Mouse (Mus musculus) lung, postnatal 0 days (tissue): ENCODE measurements around the gene Tmem87b. TPM values are rescaled to one million over a fixed set of nuclear protein-coding genes. Genes with fewer than 3 reads are reported as not detected.

Source experiments
- ATAC-seq: fragments of 200-750 bp; cut with Nextera tagmentation; 2 replicates; pipeline ENCODE4 v1.8.0; 2017; ENCODE audit warnings: moderate library complexity
- DNase-seq: peaks from one replicate; pipeline ENCODE4 v3.0.0-alpha.2; 2016; ENCODE audit warnings: low spot score
- H3K27ac ChIP-seq: fragments of 300-500 bp; sonication (generic); 2 replicates; pipeline ENCODE4 v1.5.1; 2014; ENCODE audit warnings: antibody characterized with exemption, mild to moderate bottlenecking, low read length, mixed read lengths
- H3K27me3 ChIP-seq: fragments of 300-500 bp; sonication (generic); replicated peaks from 2 replicates; pipeline ENCODE4 v1.6.1; 2014; ENCODE audit warnings: low read length, mixed read lengths; ENCODE audit not compliant: insufficient read depth
- H3K36me3 ChIP-seq: fragments of 300-500 bp; sonication (generic); 2 replicates; pipeline ENCODE4 v1.6.1; 2014; ENCODE audit warnings: low read length, mixed read lengths; ENCODE audit not compliant: insufficient read depth
- H3K4me1 ChIP-seq: fragments of 300-500 bp; sonication (generic); 2 replicates; pipeline ENCODE4 v1.6.1; 2014; ENCODE audit warnings: antibody characterized with exemption, low read depth, low read length, mixed read lengths; ENCODE audit not compliant: insufficient read depth
- H3K4me2 ChIP-seq: fragments of 300-500 bp; sonication (generic); replicated peaks from 2 replicates; pipeline ENCODE4 v1.6.1; 2014; ENCODE audit warnings: low read depth, mild to moderate bottlenecking, low read length, moderate library complexity, mixed read lengths
- H3K4me3 ChIP-seq: fragments of 300-500 bp; sonication (generic); 2 replicates; pipeline ENCODE4 v1.5.1; 2014; ENCODE audit warnings: low read depth, low read length
- H3K9ac ChIP-seq: fragments of 300-500 bp; sonication (generic); replicated peaks from 2 replicates; pipeline ENCODE4 v1.6.1; 2014; ENCODE audit warnings: low read depth, mild to moderate bottlenecking
- H3K9me3 ChIP-seq: fragments of 300-500 bp; sonication (generic); 2 replicates; pipeline ENCODE4 v1.6.1; 2016; ENCODE audit warnings: low read length, mixed read lengths
- CTCF ChIP-seq: IDR thresholded peaks from 2 replicates; pipeline ENCODE4 v1.5.1; 2016; ENCODE audit warnings: antibody characterized with exemption, mild to moderate bottlenecking
- EP300 ChIP-seq: IDR thresholded peaks from 2 replicates; pipeline ENCODE4 v1.6.1; 2016; ENCODE audit warnings: antibody characterized with exemption, mild to moderate bottlenecking, control low read depth
- WGBS: fragments of 180-500 bp; shearing (Covaris S2); extraction: QIAGEN DNeasy Blood & Tissue Kit; methylation state at CpG from one replicate; pipeline ENCODE4 v1.1.7; 2014; 5-methylcytosine and 5-hydroxymethylcytosine counted together
- polyA plus RNA-seq: library from polyadenylated mRNA; unstranded; fragments of >200 nt; fragmentation: Nextera tagmentation; extraction: Ambion mirVana; gene quantifications from 2 replicates; pipeline ENCODE4 v1.2.1, GENCODE M21; 2015

Tmem87b gene
- polyA plus RNA-seq, 1 experiment from 2014 or later: 40.0 TPM

DNA sequence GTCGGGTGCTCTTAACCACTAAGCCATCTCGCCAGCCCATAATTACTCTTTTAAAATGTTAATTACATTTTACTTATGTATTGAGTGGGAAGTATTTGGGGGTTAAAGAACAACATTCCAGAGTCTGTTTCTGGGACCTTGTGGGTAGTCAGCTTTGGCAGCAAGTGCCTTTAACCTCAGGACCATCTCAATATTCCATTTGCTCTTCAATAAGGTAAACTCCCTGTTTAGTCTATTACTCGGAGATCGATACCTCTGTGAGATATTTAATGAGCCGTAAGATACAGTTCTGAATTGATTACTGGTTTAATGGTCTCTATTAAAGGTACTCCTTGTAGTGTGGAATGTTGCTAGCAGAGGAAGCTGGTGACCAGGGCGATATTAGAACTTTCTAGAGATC, 1.0 kb upstream of the Tmem87b start:
- Histone ChIP-seq H3K27ac (peak overlapping the region; percentile 85; the same call in 1 of the 2 replicates), H3K36me3 (no peaks in the 10 kb centered on the region), H3K27me3 (no peaks in the 10 kb centered on the region), H3K9me3 (no peaks in the 10 kb centered on the region), H3K9ac (no peak overlapping the region), H3K4me1 (no peaks in the 10 kb centered on the region; the same call in 1 of the 2 replicates), H3K4me3 (no peak overlapping the region), H3K4me2 (peak overlapping the region; percentile 57; the same call in 1 of the 2 replicates)
- DNase-seq (no peak), ATAC-seq (no peak)
- TF ChIP-seq EP300 (no peak), CTCF (no peak)
- WGBS: 38% methylated on average over 6 of the region's 6 CpGs

- TF ChIP-seq CTCF (peak; percentile 82), EP300 (peak; percentile 80)
- Histone ChIP-seq H3K27ac (peak overlapping the region; percentile 85), H3K4me2 (peak overlapping the region; percentile 57), H3K4me1 (no peaks in the 10 kb centered on the region; the same call in 1 of the 2 replicates), H3K36me3 (no peaks in the 10 kb centered on the region), H3K9ac (no peak overlapping the region), H3K27me3 (no peaks in the 10 kb centered on the region), H3K9me3 (no peaks in the 10 kb centered on the region), H3K4me3 (peak overlapping the region; percentile 85)
- WGBS: 0% methylated on average over 7 of the region's 7 CpGs
- peak; percentile 94 for DNase-seq
- peak; percentile 36 for ATAC-seq
These were observed 532 bp upstream of the Tmem87b start for GRCm38 (mm10) chr2:128817387-128817785.

DNA sequence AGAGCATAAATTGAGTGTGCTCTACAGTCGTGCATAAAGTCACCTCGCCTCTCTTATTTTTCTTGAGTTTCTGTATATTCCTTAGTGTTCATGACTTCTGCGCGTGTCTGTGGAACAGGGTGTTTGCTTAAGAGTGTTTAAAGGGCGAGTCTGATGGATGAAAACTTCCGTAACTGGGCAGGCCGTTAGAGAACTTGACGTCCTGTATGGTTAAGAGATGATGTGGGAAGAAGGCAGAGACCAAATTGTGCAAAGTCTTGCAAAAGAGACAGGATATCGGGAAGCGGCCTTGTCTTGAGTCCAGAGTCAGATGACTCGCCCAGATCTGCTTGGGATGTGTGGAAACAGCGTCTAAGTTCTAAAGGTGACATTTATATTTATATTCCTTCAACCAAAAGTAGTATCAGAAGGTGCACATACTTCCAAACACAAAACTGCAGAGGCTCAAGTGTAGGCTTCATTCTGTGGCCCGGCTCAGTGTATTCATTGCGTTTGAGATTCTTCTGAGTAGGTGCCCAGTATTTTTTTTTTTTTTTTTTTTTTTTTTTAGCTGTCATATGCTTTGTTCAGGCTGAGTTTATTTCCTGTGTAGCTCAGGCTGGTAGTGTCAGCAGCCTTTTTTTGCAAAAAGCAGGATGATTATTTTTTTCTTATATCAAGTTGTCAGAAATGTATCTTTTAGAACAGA, 1.2 kb downstream of the Tmem87b start:
- DNase-seq (peak; percentile 86), ATAC-seq (no peak; the same call in 1 of the 2 replicates)
- Histone ChIP-seq H3K4me2 (peak overlapping the region; percentile 59), H3K27me3 (no peaks in the 10 kb centered on the region), H3K4me3 (peak overlapping the region; percentile 85), H3K36me3 (no peaks in the 10 kb centered on the region), H3K27ac (peak overlapping the region; percentile 97), H3K9ac (peak overlapping the region; percentile 85), H3K9me3 (no peaks in the 10 kb centered on the region), H3K4me1 (no peaks in the 10 kb centered on the region; the same call in 1 of the 2 replicates)
- WGBS: 5% methylated on average over 14 of the region's 14 CpGs
- TF ChIP-seq EP300: peak; percentile 87
- TF ChIP-seq CTCF: no peak

GRCm38 (mm10) chr2:128820631-128821030, 2.7 kb downstream of the Tmem87b start:
- no peak for ATAC-seq
- Histone ChIP-seq H3K9ac (no peak overlapping the region), H3K4me2 (no peak overlapping the region), H3K4me3 (no peak overlapping the region), H3K9me3 (no peaks in the 10 kb centered on the region), H3K27me3 (no peaks in the 10 kb centered on the region), H3K36me3 (no peaks in the 10 kb centered on the region), H3K4me1 (no peaks in the 10 kb centered on the region; the same call in 1 of the 2 replicates), H3K27ac (no peak overlapping the region)
- TF ChIP-seq EP300: no peak
- TF ChIP-seq CTCF: no peak
- no peak for DNase-seq
- 78% methylated on average over 2 of the region's 2 CpGs for WGBS

DNA sequence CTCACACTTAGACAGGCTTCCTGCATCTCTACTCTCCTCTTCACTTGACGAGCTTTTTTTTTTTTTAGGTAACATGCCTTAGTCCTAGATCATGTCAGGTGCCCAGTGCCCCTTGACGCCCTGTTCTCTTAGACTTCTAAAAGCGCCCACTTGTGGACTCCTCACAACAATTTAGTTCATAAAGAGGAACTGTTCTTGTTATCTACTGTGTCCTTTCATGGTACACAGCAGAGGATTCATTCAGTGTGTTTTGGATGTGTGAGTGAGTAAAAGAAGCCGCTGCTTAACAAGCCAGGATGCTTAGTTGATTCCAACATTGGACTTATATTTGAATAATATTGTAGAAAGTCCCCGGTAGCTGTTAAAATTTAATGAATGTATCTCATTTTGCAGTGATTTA, 6.0 kb downstream of the Tmem87b start:
- 89% methylated on average over 5 of the region's 5 CpGs for WGBS
- H3K4me2 ChIP-seq: no peak overlapping the region
- H3K27ac ChIP-seq: no peak overlapping the region

DNA sequence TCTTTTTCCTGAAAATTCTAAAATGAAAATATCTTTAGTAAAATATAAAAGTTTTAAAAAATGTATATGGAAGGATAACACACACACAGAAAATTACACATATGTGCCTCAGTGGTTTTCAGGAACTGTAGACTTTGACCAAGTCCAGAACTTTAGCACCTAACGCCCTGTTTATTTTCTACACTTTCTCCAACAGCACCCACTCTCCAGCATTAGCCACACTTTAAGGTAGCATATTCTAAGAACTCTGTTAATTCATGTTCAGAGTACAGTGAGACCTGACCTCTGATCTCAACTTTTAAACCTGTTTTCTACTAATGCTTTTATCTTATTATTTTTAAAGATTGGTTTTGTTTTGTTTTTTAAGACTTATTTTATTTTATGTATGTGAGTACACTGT, 9.9 kb downstream of the Tmem87b start:
- TF ChIP-seq EP300 (no peak), CTCF (no peak)
- WGBS: 98% methylated on average over 1 of the region's 1 CpGs

More for the DNA sequence above, 6.0 kb downstream of the Tmem87b start:
- no peak for DNase-seq
- H3K9ac ChIP-seq: no peak overlapping the region
- H3K27me3 ChIP-seq: no peaks in the 10 kb centered on the region
- no peak overlapping the region for H3K4me3 ChIP-seq
- ATAC-seq: no peak
- H3K9me3 ChIP-seq: no peaks in the 10 kb centered on the region
- no peaks in the 10 kb centered on the region; the same call in 1 of the 2 replicates for H3K4me1 ChIP-seq
- no peaks in the 10 kb centered on the region for H3K36me3 ChIP-seq
- TF ChIP-seq EP300: no peak
- no peak for TF ChIP-seq CTCF

More for the DNA sequence above, 9.9 kb downstream of the Tmem87b start:
- Histone ChIP-seq H3K4me3 (no peak overlapping the region), H3K4me2 (no peak overlapping the region), H3K4me1 (no peaks in the 10 kb centered on the region), H3K36me3 (peaks cover 2% of the 10 kb centered on the region; the same call in 1 of the 2 replicates), H3K9ac (no peak overlapping the region), H3K27me3 (no peaks in the 10 kb centered on the region), H3K27ac (no peak overlapping the region), H3K9me3 (no peaks in the 10 kb centered on the region)
- ATAC-seq (no peak), DNase-seq (no peak)
